Mouse (Mus musculus): ENCODE data around the gene Lect2.

- TF ChIP-seq CTCF (IDR thresholded peaks at IDR 0.05; ENCODE audit: low read depth) (no peak), EP300 (IDR thresholded peaks at IDR 0.05; ENCODE audit: low read depth) (peak; percentile 78)
Observed at GRCm38 (mm10) chr13:56588454-56589117, 40.3 kb upstream of the Lect2 start.

All from liver, postnatal 0 days (tissue).